Mouse (Mus musculus) layer of hippocampus, adult 18-20 months (tissue): ENCODE results near the gene Xrcc4. TPM values are rescaled to one million over a fixed set of nuclear protein-coding genes. Genes with fewer than 3 reads are reported as not detected.
A peak's percentile ranks its signal among the peaks of the same experiment; 100 is the strongest.
"Not testable (repeated sequence)": the region's sequence is repeated elsewhere in the genome, so short reads cannot be mapped to it uniquely, and the experiment has no call there.

Experiments
- DNase-seq, 2 experiments: peaks; one replicate each; pipeline ENCODE4 v3.0.0; 2022; ENCODE audit warnings: low spot score in 2 of 2
- total RNA-seq, 2 experiments: library from RNA; stranded (reverse); gene quantifications; 2 replicates each; pipeline ENCODE4 v1.2.3; 2021

The Xrcc4 gene
- total RNA-seq, 2 experiments from 2014 or later = 15.4 to 16.6 TPM

- DNase-seq = no peak
Observed at GRCm38 (mm10) chr13:89827838-89828237, 261.6 kb downstream of the Xrcc4 start.

GRCm38 (mm10) chr13:89814543-89814942, 274.9 kb downstream of the Xrcc4 start:
- no peak for DNase-seq

GRCm38 (mm10) chr13:89812169-89812568, 277.2 kb downstream of the Xrcc4 start:
- no peak for DNase-seq

- no peak for DNase-seq
Observed at GRCm38 (mm10) chr13:89809024-89809423, 280.4 kb downstream of the Xrcc4 start.

GRCm38 (mm10) chr13:89801901-89802300, 287.5 kb downstream of the Xrcc4 start:
- DNase-seq = no peak

- DNase-seq = no peak
Observed at GRCm38 (mm10) chr13:89797721-89798120, 291.7 kb downstream of the Xrcc4 start.

- DNase-seq = no peak
Observed at GRCm38 (mm10) chr13:89791475-89791874, 297.9 kb downstream of the Xrcc4 start.

- DNase-seq = no peak
Observed at GRCm38 (mm10) chr13:89782886-89783285, 306.5 kb downstream of the Xrcc4 start.

GRCm38 (mm10) chr13:89780276-89780675, 309.1 kb downstream of the Xrcc4 start:
- no peak for DNase-seq

- peak; percentile 37 to 84 for DNase-seq
Observed at GRCm38 (mm10) chr13:89779208-89779911, 310.0 kb downstream of the Xrcc4 start.

- no peak for DNase-seq
Observed at GRCm38 (mm10) chr13:89777764-89778163, 311.6 kb downstream of the Xrcc4 start.

GRCm38 (mm10) chr13:89777146-89777545, 312.3 kb downstream of the Xrcc4 start:
- DNase-seq = no peak

- DNase-seq = no peak
Observed at GRCm38 (mm10) chr13:89766551-89766950, 322.9 kb downstream of the Xrcc4 start.

GRCm38 (mm10) chr13:89765966-89766365, 323.4 kb downstream of the Xrcc4 start:
- DNase-seq = no peak

GRCm38 (mm10) chr13:89762339-89762738, 327.1 kb downstream of the Xrcc4 start:
- no peak for DNase-seq

GRCm38 (mm10) chr13:89756347-89756746, 333.1 kb downstream of the Xrcc4 start:
- no peak for DNase-seq

GRCm38 (mm10) chr13:89750562-89750961, 338.8 kb downstream of the Xrcc4 start:
- DNase-seq = not testable (repeated sequence)

- DNase-seq = no peak
Observed at GRCm38 (mm10) chr13:89743201-89743600, 346.2 kb downstream of the Xrcc4 start.

GRCm38 (mm10) chr13:89742686-89743200, 346.7 kb downstream of the Xrcc4 start:
- no peak for DNase-seq

GRCm38 (mm10) chr13:89741766-89742685, 347.4 kb downstream of the Xrcc4 start, which contains the start of gene Vcan:
Vcan (minus strand) TSS chr13:89742509.
- DNase-seq = peak in 1 of 2 experiments; percentile 8

- DNase-seq = no peak
Observed at GRCm38 (mm10) chr13:89741116-89741551, 348.3 kb downstream of the Xrcc4 start.
